ENCODE assay signal across 16 mouse cellular contexts in genomic region chr10:83397336-83397735, GRCm38 (mm10).
"Had no signal": no experiment of that assay in that cellular context is flagged by ENCODE, and none has a peak within 500 bp of the region (broad histone marks: within the 10 kb centered on the region; RNA-seq: fewer than 3 reads in every experiment).

No protein-coding gene starts in this region.

- H3K27ac ChIP-seq: kidney, postnatal 0 days; limb, embryonic 12.5 days; liver, embryonic 14.5 days; midbrain, embryonic 12.5 days; stomach, postnatal 0 days had no signal

- H3K4me1 ChIP-seq: limb, embryonic 12.5 days; midbrain, embryonic 12.5 days had no signal

- H3K36me3 ChIP-seq: limb, embryonic 12.5 days; midbrain, embryonic 12.5 days had no signal

- H3K27me3 ChIP-seq: limb, embryonic 12.5 days; midbrain, embryonic 12.5 days had no signal

- H3K9ac ChIP-seq: limb, embryonic 12.5 days; liver, embryonic 14.5 days; midbrain, embryonic 12.5 days had no signal

- H3K4me3 ChIP-seq: limb, embryonic 12.5 days; midbrain, embryonic 12.5 days had no signal

- ATAC-seq: lung, postnatal 0 days; midbrain, embryonic 16.5 days had no signal

- DNase-seq: kidney, adult 9 months; kidney, postnatal 36 days; layer of hippocampus, adult 9-11 months; liver; lung, adult 2 months; lung, postnatal 36 days; right cerebral cortex, adult 18-20 months; right cerebral cortex, postnatal 25 days; thymus, postnatal 25 days had no signal

- H3K4me2 ChIP-seq: limb, embryonic 12.5 days; midbrain, embryonic 12.5 days had no signal

- H3K9me3 ChIP-seq: limb, embryonic 12.5 days; midbrain, embryonic 12.5 days had no signal
